Mouse (Mus musculus) hindbrain, embryonic 15.5 days (tissue): ENCODE measurements around the gene 6430628N08Rik. TPM values are rescaled to one million over a fixed set of nuclear protein-coding genes. Genes with fewer than 3 reads are reported as not detected.

Source experiments
- ATAC-seq: fragments of 200-750 bp; cut with Nextera tagmentation; 2 replicates; pipeline ENCODE4 v1.8.0; 2017; ENCODE audit warnings: low read depth, moderate number of reproducible peaks, moderate TSS enrichment; ENCODE audit not compliant: low FRiP score
- H3K27ac ChIP-seq: fragments of 300-500 bp; sonication (generic); replicated peaks from 2 replicates; pipeline ENCODE4 v1.5.1; 2015; ENCODE audit warnings: mild to moderate bottlenecking, inconsistent platforms
- H3K27me3 ChIP-seq: fragments of 300-500 bp; sonication (generic); 2 replicates; pipeline ENCODE4 v1.6.1; 2015; ENCODE audit warnings: control low read depth, inconsistent platforms
- H3K36me3 ChIP-seq: fragments of 300-500 bp; sonication (generic); 2 replicates; pipeline ENCODE4 v1.6.1; 2015; ENCODE audit warnings: control low read depth, inconsistent platforms
- H3K4me1 ChIP-seq: fragments of 300-500 bp; sonication (generic); replicated peaks from 2 replicates; pipeline ENCODE4 v1.6.1; 2015; ENCODE audit warnings: control low read depth, inconsistent platforms
- H3K4me2 ChIP-seq: fragments of 300-500 bp; sonication (generic); 2 replicates; pipeline ENCODE4 v1.6.1; 2015; ENCODE audit warnings: moderate library complexity, mild to moderate bottlenecking, inconsistent platforms
- H3K4me3 ChIP-seq: fragments of 300-500 bp; sonication (generic); 2 replicates; pipeline ENCODE4 v1.5.1; 2015; ENCODE audit warnings: mild to moderate bottlenecking, inconsistent platforms
- H3K9ac ChIP-seq: fragments of 300-500 bp; sonication (generic); 2 replicates; pipeline ENCODE4 v1.6.1; 2015; ENCODE audit warnings: inconsistent platforms
- H3K9me3 ChIP-seq: fragments of 300-500 bp; sonication (generic); 2 replicates; pipeline ENCODE4 v1.6.1; 2016; ENCODE audit warnings: control low read depth, inconsistent platforms
- WGBS: fragments of 180-500 bp; shearing (Covaris S2); methylation state at CpG from one replicate; pipeline ENCODE4 v1.1.7; 2015; 5-methylcytosine and 5-hydroxymethylcytosine counted together
- polyA plus RNA-seq: library from polyadenylated mRNA; unstranded; fragments of >200 nt; fragmentation: Nextera tagmentation; extraction: Ambion mirVana; gene quantifications from 2 replicates; pipeline ENCODE4 v1.2.1, GENCODE M21; 2015

The 6430628N08Rik gene
- polyA plus RNA-seq, 1 experiment from 2014 or later = 0.27 TPM

DNA sequence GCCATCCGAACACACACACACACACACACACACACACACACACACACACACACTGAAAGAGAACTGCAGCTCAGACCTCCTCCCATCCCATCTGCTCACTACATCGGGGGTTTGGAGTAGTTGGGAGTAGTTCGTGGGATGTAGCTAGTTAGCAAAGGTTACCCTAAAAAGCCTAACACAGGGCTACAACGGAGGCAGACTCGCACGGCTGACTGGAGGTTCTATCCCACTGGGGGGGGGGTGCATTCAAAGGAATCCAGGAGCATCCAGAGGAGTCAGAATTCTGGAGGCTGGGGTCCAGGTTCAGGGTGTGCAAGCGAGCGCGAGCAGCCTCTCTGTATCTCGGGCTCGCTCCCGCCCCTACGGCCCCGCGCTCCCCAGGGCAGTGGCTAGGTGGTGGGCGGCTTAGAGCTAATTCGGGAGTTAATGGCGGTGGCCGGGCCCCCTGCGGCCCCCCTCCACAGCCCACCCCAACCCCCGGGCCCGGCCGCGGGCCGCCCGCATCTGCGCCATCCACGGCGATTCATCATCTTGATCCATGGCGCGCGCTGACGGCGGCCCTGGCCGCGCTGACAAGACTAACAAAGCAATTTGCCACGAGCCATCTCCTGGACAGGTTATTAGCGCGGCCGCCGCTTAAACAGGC, 53.3 kb downstream of the 6430628N08Rik start:
- WGBS = 1% methylated on average over 30 of the region's 41 CpGs
- Histone ChIP-seq H3K9ac (0 out of 2 replicates have a peak overlapping the region, but pooled peaks have one; percentile 29), H3K36me3 (no peaks in the 10 kb centered on the region), H3K9me3 (no peaks in the 10 kb centered on the region), H3K4me1 (peaks cover 21% of the 10 kb centered on the region), H3K27ac (no peak overlapping the region), H3K4me3 (peak overlapping the region; percentile 32), H3K4me2 (peak overlapping the region; percentile 55), H3K27me3 (peaks cover 85% of the 10 kb centered on the region)
- peak; percentile 55 for ATAC-seq

Other genes with a start within 250 kb of the 6430628N08Rik start
- gene Cyp4b1, start 242.9 kb upstream of the 6430628N08Rik start, polyA plus RNA-seq = 0.84 and 1.3 TPM in 2 replicates
- 18.8 and 19.1 TPM in 2 replicates for gene Efcab14, start 152.9 kb upstream of the 6430628N08Rik start, polyA plus RNA-seq
- 0.83 and 0.91 TPM in 2 replicates for gene Tex38, start 109.6 kb upstream of the 6430628N08Rik start, polyA plus RNA-seq
- gene Atpaf1, start 105.9 kb upstream of the 6430628N08Rik start, polyA plus RNA-seq = 36.9 and 39.9 TPM in 2 replicates
- gene Mob3c, start 62.6 kb upstream of the 6430628N08Rik start, polyA plus RNA-seq = 5.2 and 5.9 TPM in 2 replicates
- gene Mknk1, start 51.5 kb upstream of the 6430628N08Rik start, polyA plus RNA-seq = 22.9 and 23.0 TPM in 2 replicates
- 0.14 TPM in 1 of 2 replicates, not detected in the other for gene Kncn, start 6.3 kb upstream of the 6430628N08Rik start, polyA plus RNA-seq
- gene Dmbx1, start 49.3 kb downstream of the 6430628N08Rik start, polyA plus RNA-seq = 8.3 and 8.6 TPM in 2 replicates
- 22.7 and 25.9 TPM in 2 replicates for gene Faah, start 127.3 kb downstream of the 6430628N08Rik start, polyA plus RNA-seq
- gene Nsun4, start 163.2 kb downstream of the 6430628N08Rik start, polyA plus RNA-seq = 12.3 and 12.5 TPM in 2 replicates
- 459 and 497 TPM in 2 replicates for gene Uqcrh, start 184.4 kb downstream of the 6430628N08Rik start, polyA plus RNA-seq
- 74.3 and 77.3 TPM in 2 replicates for gene Lrrc41, start 184.6 kb downstream of the 6430628N08Rik start, polyA plus RNA-seq
- gene Rad54l, start 233.0 kb downstream of the 6430628N08Rik start, polyA plus RNA-seq = 9.9 and 10.7 TPM in 2 replicates
- gene Pomgnt1, start 233.2 kb downstream of the 6430628N08Rik start, polyA plus RNA-seq = 69.5 and 69.9 TPM in 2 replicates